Mouse (Mus musculus) lung, adult 18-20 months (tissue): ENCODE measurements around the gene Cdca4.

Experiments
- DNase-seq, 2 experiments: peaks; one replicate each; pipeline ENCODE4 v3.0.0; 2022; ENCODE audit warnings: mixed read lengths in 2 of 2

Gene Cdca4

DNA sequence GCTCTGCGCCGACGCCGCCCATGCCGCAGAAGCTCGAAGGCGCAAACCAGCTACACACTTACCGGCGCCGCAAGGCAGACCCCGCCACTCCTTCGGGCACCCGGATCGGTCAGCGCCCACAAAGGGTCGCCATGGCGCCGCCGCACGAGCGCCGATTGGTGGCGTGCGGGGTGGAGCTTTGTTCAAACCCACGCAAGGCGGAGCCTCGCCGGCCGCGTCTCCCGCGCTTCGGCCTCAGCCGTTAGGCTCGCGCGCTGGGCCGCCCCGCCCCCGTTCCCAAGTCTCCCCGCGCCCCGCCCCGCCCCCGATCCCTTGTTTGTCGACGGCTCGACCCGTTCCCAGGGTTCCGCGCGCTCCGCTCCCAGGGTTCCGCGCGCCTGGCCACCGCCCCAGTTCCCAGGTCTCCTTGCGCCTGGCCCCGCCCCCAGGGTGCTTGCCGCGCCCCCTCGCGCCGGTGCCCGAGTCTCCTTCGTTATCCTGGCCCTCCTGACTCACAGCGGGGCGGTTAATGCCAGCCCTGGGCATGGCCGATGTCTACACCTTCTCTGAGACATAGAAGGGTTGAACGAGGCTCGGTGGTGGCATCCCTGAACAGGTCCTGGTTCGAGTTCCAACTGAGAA, at the start of gene Cdca4:
TSS of gene Cdca4 (minus strand) at position 180 of the 621 bp plus-strand sequence.
- peak; percentile 97 to 98 for DNase-seq

GRCm38 (mm10) chr12:112877607-112878020, 48.4 kb upstream of the Cdca4 start:
- peak in 1 of 2 experiments; percentile 60 for DNase-seq

DNA sequence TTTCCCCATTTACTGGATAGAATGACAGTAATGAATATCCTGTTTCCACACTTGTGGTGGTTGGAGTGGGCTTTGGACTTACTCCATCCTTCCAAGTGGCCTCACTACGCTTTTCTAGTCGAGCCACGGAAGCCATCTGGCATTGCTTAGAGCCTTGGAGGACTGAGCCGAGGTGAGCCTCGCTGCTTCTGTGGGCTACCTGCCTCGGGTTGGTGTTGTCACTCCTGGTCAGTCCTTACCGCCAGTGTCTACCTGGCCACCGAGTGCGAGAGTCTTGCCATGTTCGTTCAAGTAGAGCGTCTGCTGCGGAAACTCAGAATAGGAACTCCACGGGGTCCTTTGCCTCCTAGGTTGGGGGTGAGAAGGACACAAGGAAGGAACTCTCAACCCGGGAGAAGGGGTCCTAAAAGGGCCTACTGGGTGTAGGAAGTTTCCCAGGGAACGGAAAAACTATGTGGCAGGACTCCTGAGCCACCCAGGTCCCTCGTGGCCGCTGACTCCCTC, 47.9 kb upstream of the Cdca4 start:
- DNase-seq, result no peak

- peak; percentile 86 to 91 for DNase-seq
Observed at GRCm38 (mm10) chr12:112876332-112877072, 47.3 kb upstream of the Cdca4 start.

DNA sequence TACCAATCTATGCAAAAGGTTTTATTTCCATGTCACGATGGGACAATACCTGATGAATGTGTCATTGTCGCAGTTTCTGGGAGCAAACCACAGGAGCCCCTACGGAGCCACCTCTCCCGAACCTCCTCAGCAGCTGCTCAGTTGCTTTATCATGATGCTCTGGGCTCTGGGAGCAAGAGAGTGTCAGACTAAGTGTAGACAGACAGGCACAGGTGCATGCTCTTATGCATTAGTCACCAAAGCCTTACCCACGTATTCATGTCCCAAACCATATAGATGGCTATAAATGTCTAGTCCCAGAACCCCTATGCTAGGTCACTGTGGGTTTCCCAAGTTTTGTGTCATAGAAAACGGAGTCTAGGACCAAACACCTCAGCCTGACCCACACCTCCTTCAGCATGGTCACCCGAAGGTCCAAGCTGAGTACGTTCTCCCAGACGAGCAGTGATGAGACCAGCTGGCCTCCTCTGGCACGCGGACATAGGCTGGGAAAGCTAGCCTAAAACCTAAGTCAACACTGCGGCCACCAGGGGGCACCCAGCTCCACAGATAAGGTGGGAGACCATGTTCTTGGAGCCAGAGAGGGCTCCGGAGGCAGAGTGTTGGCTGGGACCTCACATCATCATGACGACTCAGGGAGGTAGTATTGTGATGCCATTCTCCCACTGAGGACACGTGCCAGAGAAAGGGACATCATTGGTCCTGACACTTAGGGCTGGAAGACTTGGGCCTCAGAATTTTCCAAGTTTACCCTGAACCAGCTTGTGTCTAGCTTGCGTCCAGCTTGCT, 46.2 kb upstream of the Cdca4 start:
- peak; percentile 89 to 92 for DNase-seq

- peak in 1 of 2 experiments; percentile 31 for DNase-seq
Observed at GRCm38 (mm10) chr12:112874199-112874598, 45.0 kb upstream of the Cdca4 start.

GRCm38 (mm10) chr12:112873452-112874190, 44.4 kb upstream of the Cdca4 start:
- DNase-seq, result peak in 1 of 2 experiments; percentile 70

DNA sequence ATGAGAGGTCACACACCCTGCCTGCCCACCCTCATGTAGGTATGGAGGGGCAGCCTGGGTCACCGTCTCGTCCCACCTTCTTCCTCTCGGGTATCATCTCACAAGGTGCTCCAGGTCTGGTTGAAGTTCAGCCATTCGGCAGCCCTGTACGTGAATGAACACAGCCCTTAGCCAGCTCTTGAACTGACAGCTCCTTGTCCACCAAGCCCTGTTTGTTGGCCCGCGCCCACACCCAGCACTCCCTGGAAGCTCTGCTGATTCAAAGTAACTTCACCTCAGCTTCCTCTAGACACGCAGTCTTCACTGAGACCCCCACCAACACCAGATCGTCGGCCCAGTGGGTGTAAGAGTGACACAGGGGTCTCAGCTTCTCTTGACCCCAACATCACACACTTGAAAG, 43.8 kb upstream of the Cdca4 start:
- no peak for DNase-seq

- DNase-seq, result no peak
Observed at GRCm38 (mm10) chr12:112871272-112871671, 42.0 kb upstream of the Cdca4 start.

DNA sequence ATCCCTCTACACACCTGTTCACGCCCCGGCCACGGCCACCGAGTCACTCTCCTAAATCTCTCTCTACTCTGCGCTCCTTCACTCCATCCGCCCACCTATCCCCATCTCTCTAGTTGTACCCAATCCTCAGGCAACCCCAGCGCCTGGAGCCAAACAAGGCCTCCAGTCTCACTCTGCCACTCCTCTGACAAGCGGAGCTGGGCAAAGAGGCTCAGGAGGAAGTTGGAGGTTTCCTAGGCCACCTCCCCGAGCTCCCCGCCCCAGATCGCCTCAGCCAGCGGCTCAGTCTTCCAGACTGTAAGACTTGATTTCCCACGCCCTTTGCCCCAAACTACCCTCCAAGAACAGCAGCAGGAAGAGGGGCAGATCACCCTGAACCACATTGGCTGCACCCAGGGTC, 41.6 kb upstream of the Cdca4 start:
- peak in 1 of 2 experiments; percentile 40 for DNase-seq

GRCm38 (mm10) chr12:112869783-112870204, 40.6 kb upstream of the Cdca4 start:
- no peak for DNase-seq

GRCm38 (mm10) chr12:112868178-112869087, 39.2 kb upstream of the Cdca4 start, which contains the start of gene Gpr132:
Gene Gpr132, minus strand, starts transcription at chr12:112868228.
- DNase-seq, result peak in 1 of 2 experiments; percentile 36

- DNase-seq, result no peak
Observed at GRCm38 (mm10) chr12:112867106-112867674, 38.0 kb upstream of the Cdca4 start.

DNA sequence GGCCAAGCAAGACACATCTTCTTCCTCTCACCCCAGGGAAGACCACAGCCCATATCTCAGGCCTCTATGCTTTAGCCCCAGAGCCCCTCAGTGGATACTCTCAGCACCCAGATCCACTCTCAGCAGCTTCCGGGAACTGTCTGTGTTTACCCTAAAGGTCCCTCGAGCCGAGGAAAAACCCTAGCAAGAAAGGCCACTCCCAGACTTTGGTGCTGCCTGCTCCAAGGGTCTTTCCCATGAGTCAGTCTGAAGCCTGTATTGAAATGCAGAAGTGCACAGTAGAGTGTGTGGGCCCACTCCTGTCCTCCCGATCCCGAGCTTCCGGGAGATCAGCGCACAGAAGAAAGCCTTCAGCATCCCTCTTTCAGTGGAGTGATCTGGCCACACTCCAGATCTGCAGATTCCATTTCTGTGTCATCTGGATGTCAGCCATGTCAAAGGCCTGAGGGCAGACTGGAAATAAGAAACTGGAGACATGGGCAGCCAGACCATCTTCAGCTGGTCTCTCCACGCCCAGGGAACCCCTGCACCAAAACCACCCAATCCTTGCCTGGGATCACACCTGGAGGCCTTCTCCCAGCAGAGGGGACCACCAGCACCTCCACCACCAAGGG, 37.4 kb upstream of the Cdca4 start:
- DNase-seq, result no peak

GRCm38 (mm10) chr12:112864804-112865203, 35.6 kb upstream of the Cdca4 start:
- peak in 1 of 2 experiments; percentile 40 for DNase-seq

DNA sequence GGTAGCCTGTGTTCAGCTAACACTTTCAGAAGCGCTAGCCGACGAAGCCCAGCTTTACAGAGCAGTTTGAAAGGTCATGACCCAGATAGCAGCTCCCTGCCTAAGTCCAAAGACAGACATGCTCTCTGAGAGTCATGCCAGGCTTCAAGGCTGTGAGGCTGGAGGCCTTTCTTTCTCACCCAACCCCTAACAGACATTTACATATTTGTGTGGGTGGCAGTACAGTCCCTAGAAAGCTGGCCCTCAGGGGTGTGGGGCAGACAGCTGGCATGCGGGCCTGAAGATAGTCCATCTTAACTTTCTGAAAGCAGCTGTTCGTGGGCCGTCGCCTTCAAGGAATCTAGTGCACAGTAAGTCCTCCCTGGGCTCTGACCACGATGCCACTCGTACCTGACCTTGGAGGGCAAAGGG, 32.7 kb upstream of the Cdca4 start:
- no peak for DNase-seq

DNA sequence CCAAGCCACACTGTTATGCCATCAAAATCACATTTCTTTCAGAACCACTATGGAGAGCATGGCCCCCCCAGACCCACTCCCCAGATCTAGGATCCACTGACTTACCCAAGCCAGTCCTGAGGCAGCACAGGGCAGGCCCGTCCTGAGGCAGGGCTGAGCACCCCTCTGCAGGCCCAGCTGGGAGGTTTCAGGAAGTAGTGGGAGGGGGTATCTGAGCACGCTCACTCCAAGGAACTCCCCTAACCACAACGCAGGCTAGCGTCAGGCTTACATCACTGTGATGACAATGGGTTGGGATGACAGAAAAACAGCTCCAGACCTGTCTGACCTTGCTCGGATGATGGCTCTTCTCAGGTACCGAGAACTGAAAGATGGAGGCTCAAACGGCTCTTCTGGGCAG, 31.5 kb upstream of the Cdca4 start:
- peak in 1 of 2 experiments; percentile 32 for DNase-seq

- DNase-seq, result no peak
Observed at GRCm38 (mm10) chr12:112859930-112860329, 30.7 kb upstream of the Cdca4 start.

DNA sequence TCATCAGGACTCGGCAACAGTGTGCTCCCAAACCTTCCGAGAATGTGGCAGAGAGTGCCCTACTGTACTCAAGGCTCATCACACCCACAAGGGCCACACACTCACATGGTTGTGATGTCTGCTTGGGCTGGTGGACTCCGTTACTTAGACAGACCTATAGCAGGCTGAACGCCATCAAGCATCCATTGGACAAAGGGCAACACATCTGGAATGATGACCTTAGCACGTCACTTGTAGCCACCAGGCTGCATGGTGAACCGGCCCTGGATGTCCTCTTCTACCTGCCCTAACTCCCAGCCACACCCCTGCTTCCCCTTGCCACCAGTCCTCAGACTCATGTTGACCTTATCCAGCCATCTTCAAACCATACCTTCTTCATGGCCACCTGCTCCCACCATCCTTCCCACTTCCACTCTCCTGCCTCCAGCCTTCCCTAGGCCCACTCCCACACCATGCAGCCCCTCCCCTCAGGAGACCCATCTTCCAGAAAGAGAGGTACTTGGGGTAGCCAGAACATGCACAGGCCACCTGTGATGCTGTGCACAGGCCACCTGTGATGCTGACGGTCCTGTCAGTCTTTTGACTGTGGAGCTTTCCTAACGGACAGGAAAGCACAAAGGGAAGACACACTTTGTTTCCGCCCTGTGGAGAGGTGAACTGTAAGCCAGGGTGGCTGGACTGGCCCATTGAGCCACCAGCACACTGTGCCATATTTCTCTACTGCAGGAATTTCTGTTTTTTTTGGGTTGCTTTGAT, 29.5 kb upstream of the Cdca4 start:
- no peak for DNase-seq
